Comparison of ENCODE assay signal across 24 mouse cellular contexts in the genomic region with DNA sequence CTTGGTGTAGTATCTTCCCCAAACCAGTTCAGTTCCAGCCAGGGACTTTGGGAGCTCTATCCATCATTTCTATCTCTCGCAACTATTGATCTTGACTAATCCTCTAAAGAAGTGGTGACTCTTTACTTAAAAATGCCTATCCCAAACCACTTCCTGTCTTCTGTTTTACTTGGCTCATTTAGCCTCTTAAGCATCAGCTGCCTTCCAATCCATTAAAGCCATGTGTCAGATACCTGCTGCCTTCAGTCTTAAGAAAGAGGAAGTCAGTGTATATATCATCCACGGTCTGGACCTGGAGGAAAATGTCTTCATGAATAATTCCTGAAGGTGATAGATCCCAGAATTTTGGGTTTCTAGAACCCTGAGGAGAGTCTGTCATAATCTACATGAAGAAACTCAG. TPM values are rescaled to one million over a fixed set of nuclear protein-coding genes. Genes with fewer than 3 reads are reported as not detected.
DNase-seq lines count a peak whose midpoint lies in the region; ATAC-seq lines count a peak whose summit lies in the region.
"Had no signal": no experiment of that assay in that cellular context is flagged by ENCODE, and none has a peak within 500 bp of the region (broad histone marks: within the 10 kb centered on the region; RNA-seq: fewer than 3 reads in every experiment).

No protein-coding gene starts in this region.

- 0 out of 2 replicates have a peak, but pooled peaks have one; percentile 31 for ATAC-seq in megakaryocyte progenitor cell, adult 5-6 weeks (replicated peaks; ENCODE audit: poor library complexity)
- ATAC-seq: forebrain, embryonic 14.5 days; hindbrain, embryonic 16.5 days; Patski had no signal

- no peak overlapping the region for H3K27ac ChIP-seq in forebrain, embryonic 10.5 days
- H3K27ac ChIP-seq: embryonic facial prominence, embryonic 10.5 days; gastrocnemius, adult 2 months; heart, embryonic 10.5 days; hindbrain, embryonic 12.5 days had no signal

- DNase-seq in 3134 (ENCODE audit: extremely low read depth, insufficient read length, low spot score) (peak; percentile 29), NIH3T3 (ENCODE audit: low read depth) (peak; percentile 36), MN1 (ENCODE audit: low spot score) (no peak)
- peak; percentile 29 for DNase-seq in CD4-positive helper T cell, adult 2 months (ENCODE audit: low read depth, low spot score)
- DNase-seq in spleen, postnatal 14 days (ENCODE audit: low spot score in 2 of 2): no peak
- DNase-seq in gastrocnemius, postnatal 10 days: no peak
- no peak for DNase-seq in forebrain, embryonic 10.5 days (ENCODE audit: extremely low spot score, low spot score)
- DNase-seq: adrenal gland, adult 2 months; adrenal gland, postnatal 36 days; cerebellum, adult 2 months; cerebellum, postnatal 10 days; gastrocnemius, adult 2 months; gastrocnemius, postnatal 36 days; heart, adult 18-20 months; heart, postnatal 10 days; heart, postnatal 4 days had no signal

- no peak overlapping the region for H3K4me3 ChIP-seq in forebrain, embryonic 10.5 days
- H3K4me3 ChIP-seq: embryonic facial prominence, embryonic 10.5 days; gastrocnemius, adult 2 months; heart, embryonic 10.5 days; hindbrain, embryonic 12.5 days had no signal

- 90% methylated on average over 2 of the region's 2 CpGs for WGBS in forebrain, embryonic 10.5 days

- H3K36me3 ChIP-seq in forebrain, embryonic 10.5 days (replicated peaks): no peaks in the 10 kb centered on the region
- H3K36me3 ChIP-seq: embryonic facial prominence, embryonic 10.5 days; heart, embryonic 10.5 days; hindbrain, embryonic 12.5 days had no signal

- H3K9me3 ChIP-seq in forebrain, embryonic 10.5 days: no peaks in the 10 kb centered on the region
- H3K9me3 ChIP-seq: embryonic facial prominence, embryonic 10.5 days; heart, embryonic 10.5 days; hindbrain, embryonic 12.5 days had no signal

- H3K4me1 ChIP-seq in forebrain, embryonic 10.5 days: no peaks in the 10 kb centered on the region
- H3K4me1 ChIP-seq: embryonic facial prominence, embryonic 10.5 days; heart, embryonic 10.5 days; hindbrain, embryonic 12.5 days had no signal

- H3K27me3 ChIP-seq in forebrain, embryonic 10.5 days (ENCODE audit: poor library complexity, severe bottlenecking): no peaks in the 10 kb centered on the region
- H3K27me3 ChIP-seq: hindbrain, embryonic 12.5 days; Patski had no signal

RNA-seq across cellular contexts. Expression of a gene that starts 11.7 kb away (rescaled TPM):
- total RNA-seq in megakaryocyte progenitor cell, adult 5-6 weeks (2015): 21.1 and 23.9 TPM in 2 replicates
- total RNA-seq in megakaryocyte progenitor cell, adult 5-6 weeks (2017): 14.4 and 17.8 TPM in 2 replicates
- 1 to 10 TPM; 2.3 to 2.6 TPM for total RNA-seq in gastrocnemius, postnatal 10 days (2021)
- polyA plus RNA-seq in forebrain, embryonic 10.5 days (2016; fragmentation: Nextera tagmentation; extraction: Ambion mirVana): 3.2 and 3.7 TPM in 2 replicates

RNA-seq across cellular contexts. Expression of a gene that starts 14.5 kb away (rescaled TPM):
- total RNA-seq in megakaryocyte progenitor cell, adult 5-6 weeks (2015): 0.99 and 2.2 TPM in 2 replicates
- 0.71 and 1.9 TPM in 2 replicates for total RNA-seq in megakaryocyte progenitor cell, adult 5-6 weeks (2017)
- total RNA-seq in gastrocnemius, postnatal 10 days (2021): not detected
- 0.05 and 0.14 TPM in 2 replicates for polyA plus RNA-seq in forebrain, embryonic 10.5 days (2016; fragmentation: Nextera tagmentation; extraction: Ambion mirVana)
- total RNA-seq: adrenal gland, adult 2 months; adrenal gland, postnatal 36 days; gastrocnemius, adult 2 months; gastrocnemius, postnatal 36 days; heart, adult 18-20 months; heart, postnatal 10 days; heart, postnatal 4 days had no signal
- polyA plus RNA-seq: adrenal gland, adult 2 months; forebrain, embryonic 14.5 days; heart, embryonic 10.5 days; heart, embryonic 14.5 days; hindbrain, embryonic 12.5 days; hindbrain, embryonic 16.5 days had no signal

Comparison
In these comparisons a context has a peak if more than half of its experiments do, and no peak if none do; other contexts are left out.
1. DNase-seq: peak in 3134 (single experiment), CD4-positive helper T cell, adult 2 months (single experiment) and NIH3T3 (single experiment); none in MN1 (single experiment), spleen, postnatal 14 days (0 of 2), gastrocnemius, postnatal 10 days (single experiment) and forebrain, embryonic 10.5 days (single experiment).
2. RNA of a gene that starts 11.7 kb away (total RNA-seq): 14.4 to 23.9 TPM in megakaryocyte progenitor cell, adult 5-6 weeks; 2.3 to 2.6 TPM in gastrocnemius, postnatal 10 days; every median in the first group is over 4 times any median in the second.